Mouse (Mus musculus): ENCODE measurements around the gene Gm5935. TPM values are rescaled to one million over a fixed set of nuclear protein-coding genes. Genes with fewer than 3 reads are reported as not detected.

Gm5935 gene
- not detected for total RNA-seq (2023)

DNA sequence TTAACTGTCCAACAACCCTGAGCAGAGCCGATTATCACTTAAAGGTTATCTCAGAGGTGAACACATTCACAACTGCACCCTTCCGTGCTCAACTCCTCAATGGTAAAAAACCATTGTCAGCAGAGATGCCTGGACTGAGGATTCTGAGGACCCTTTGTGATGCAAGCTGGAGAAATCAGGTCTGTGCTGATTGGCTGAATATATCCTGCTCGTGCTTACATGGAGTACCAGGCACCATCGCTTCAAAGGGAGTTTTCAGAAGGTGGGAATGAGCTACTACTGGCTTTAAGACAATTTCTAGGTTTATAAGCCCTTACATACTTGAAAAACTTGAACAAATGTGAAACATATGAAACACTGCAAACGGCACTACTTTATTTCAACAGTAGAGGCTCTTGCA is at the start of gene Gm5935:
TSS of gene Gm5935 (minus strand) at position 101 of the 400 bp plus-strand sequence.

Other genes starting within 250 kb of the Gm5935 start
- gene Gm4297, start 200.3 kb downstream of the Gm5935 start, total RNA-seq (2023): not detected

Measured in monocyte, adult 59 days (primary cell).